Mouse (Mus musculus) liver, embryonic 16.5 days (tissue): Measurements from ENCODE around the gene Gm28553. TPM values are rescaled to one million over a fixed set of nuclear protein-coding genes. Genes with fewer than 3 reads are reported as not detected.
"Not testable (repeated sequence)": the region's sequence is repeated elsewhere in the genome, so short reads cannot be mapped to it uniquely, and the experiment has no call there.

Experiments
- ATAC-seq: fragments of 200-750 bp; cut with Nextera tagmentation; 2 replicates; pipeline ENCODE4 v1.8.0; 2017; ENCODE audit warnings: low read depth, mild to moderate bottlenecking, moderate number of reproducible peaks, moderate library complexity
- H3K27ac ChIP-seq: fragments of 300-500 bp; sonication (generic); 2 replicates; pipeline ENCODE4 v1.5.1; 2014; ENCODE audit warnings: mild to moderate bottlenecking, low read length
- H3K27me3 ChIP-seq: fragments of 300-500 bp; sonication (generic); 2 replicates; pipeline ENCODE4 v1.6.1; 2014; ENCODE audit warnings: low read depth, low read length, mixed read lengths; ENCODE audit not compliant: control insufficient read depth, insufficient read depth
- H3K36me3 ChIP-seq: fragments of 300-500 bp; sonication (generic); 2 replicates; pipeline ENCODE4 v1.6.1; 2014; ENCODE audit warnings: mild to moderate bottlenecking; ENCODE audit not compliant: control insufficient read depth, insufficient read depth
- H3K4me1 ChIP-seq: fragments of 300-500 bp; sonication (generic); 2 replicates; pipeline ENCODE4 v1.6.1; 2014; ENCODE audit warnings: low read depth, low read length, mixed read lengths; ENCODE audit not compliant: control insufficient read depth
- H3K4me2 ChIP-seq: fragments of 300-500 bp; sonication (generic); 2 replicates; pipeline ENCODE4 v1.6.1; 2014; ENCODE audit warnings: low read depth, low read length, mixed read lengths
- H3K4me3 ChIP-seq: fragments of 300-500 bp; sonication (generic); 2 replicates; pipeline ENCODE4 v1.5.1; 2014; ENCODE audit warnings: low read depth, mild to moderate bottlenecking, low read length
- H3K9ac ChIP-seq: fragments of 300-500 bp; sonication (generic); 2 replicates; pipeline ENCODE4 v1.6.1; 2014; ENCODE audit warnings: low read depth, low read length
- H3K9me3 ChIP-seq: fragments of 300-500 bp; sonication (generic); replicated peaks from 2 replicates; pipeline ENCODE4 v1.6.1; 2016; ENCODE audit warnings: low read length; ENCODE audit not compliant: control insufficient read depth
- WGBS: fragments of 180-500 bp; shearing (Covaris S2); extraction: QIAGEN DNeasy Blood & Tissue Kit; methylation state at CpG from one replicate; pipeline ENCODE4 v1.1.7; 2014; ENCODE audit not compliant: insufficient replicate concordance; 5-methylcytosine and 5-hydroxymethylcytosine counted together
- polyA plus RNA-seq: library from polyadenylated mRNA; unstranded; fragments of >200 nt; fragmentation: Nextera tagmentation; extraction: Ambion mirVana; gene quantifications from 2 replicates; pipeline ENCODE4 v1.2.1, GENCODE M21; 2015

Gm28553 gene
- not detected in 2 replicates for polyA plus RNA-seq

DNA sequence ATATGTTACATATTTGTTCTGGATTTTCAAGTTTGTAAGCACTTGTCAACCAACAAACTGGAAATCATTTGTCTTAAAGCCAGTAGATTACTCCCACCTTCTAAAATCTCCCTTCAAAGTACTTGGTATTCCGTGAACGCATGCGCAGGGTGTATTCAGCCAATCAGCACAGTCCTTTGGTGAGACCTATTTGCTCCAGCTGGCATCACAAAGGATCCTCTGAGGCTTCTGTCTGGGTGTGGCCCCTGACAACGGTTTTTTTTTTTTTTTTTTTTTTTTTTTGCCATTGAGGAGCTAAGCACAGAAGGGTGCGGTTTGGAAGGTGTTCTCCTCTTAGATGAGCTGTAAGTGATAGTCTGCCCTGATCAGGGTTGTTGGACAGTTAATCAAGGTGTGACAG lies at the start of gene Gm28553:
Gene Gm28553 (plus strand): TSS at position 301 of the 400 bp plus-strand sequence.
- ATAC-seq, H3K27me3 ChIP-seq, H3K9ac ChIP-seq, H3K36me3 ChIP-seq, H3K27ac ChIP-seq, H3K4me1 ChIP-seq, H3K4me2 ChIP-seq, H3K9me3 ChIP-seq, H3K4me3 ChIP-seq: not testable (repeated sequence)
- no CpG with 5 or more reads among the region's 5 CpGs for WGBS
